Mouse (Mus musculus): ENCODE measurements at regions not wholly inside any gene's neighbourhood (a gene's known extent, or its start where the extent isn't known, plus 50 kb on each side); places are given as distances from the start of the nearest gene placed in this dataset.

DNA sequence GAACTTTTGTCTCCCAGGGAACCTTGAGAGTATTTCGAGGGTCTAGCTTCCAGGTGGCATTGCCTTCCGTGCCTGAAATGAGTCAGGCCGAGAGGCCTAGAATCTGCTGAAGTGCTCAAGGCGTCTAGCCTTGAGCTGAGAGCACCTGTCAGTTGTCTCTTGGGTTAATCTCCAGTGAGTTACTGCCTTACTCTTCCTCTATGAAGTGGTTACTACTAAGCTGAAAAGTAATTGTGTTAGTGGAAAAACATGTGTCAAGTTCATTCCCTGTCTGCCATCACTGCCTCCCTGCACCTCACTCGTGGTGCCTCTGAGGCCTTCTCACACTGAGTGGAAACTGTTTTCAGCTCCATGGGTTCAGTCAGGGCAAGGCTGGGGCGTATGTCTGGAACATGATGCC lies 69.0 kb upstream of the Egln3 start:
- H3K4me3 ChIP-seq: no peak overlapping the region
- no peak for TF ChIP-seq CTCF (IDR thresholded peaks at IDR 0.05)
- intact Hi-C loops (cut with DNase I): no loop called here
- DNase-seq (ENCODE audit: extremely low spot score in 1 of 2, low spot score in 2 of 2): no peak
- H3K27ac ChIP-seq: no peak overlapping the region

DNA sequence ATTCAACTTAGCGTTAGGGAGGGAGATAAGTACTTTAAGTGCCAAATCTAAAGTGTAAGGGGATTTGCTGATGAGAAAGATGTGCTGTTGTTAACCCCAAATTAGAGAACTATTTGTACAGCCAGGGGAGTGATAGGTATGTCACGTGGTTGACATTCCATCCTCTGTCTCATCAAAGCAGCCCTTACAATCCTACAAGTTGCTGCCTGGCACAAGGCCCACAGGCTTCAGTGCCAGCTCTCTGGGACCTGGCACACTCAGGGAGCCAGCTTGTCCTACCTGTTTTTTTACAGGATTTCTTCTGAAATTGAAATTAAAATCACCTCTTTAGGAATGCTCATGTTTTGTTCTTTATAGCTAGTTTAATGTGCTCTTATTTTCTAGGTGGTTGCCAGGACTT lies 68.6 kb upstream of the Egln3 start:
- DNase-seq (ENCODE audit: extremely low spot score in 1 of 2, low spot score in 2 of 2): no peak
- no peak for TF ChIP-seq CTCF (IDR thresholded peaks at IDR 0.05)
- Histone ChIP-seq H3K27ac (no peak overlapping the region), H3K4me3 (no peak overlapping the region)
- intact Hi-C loops (cut with DNase I): no loop called here

DNA sequence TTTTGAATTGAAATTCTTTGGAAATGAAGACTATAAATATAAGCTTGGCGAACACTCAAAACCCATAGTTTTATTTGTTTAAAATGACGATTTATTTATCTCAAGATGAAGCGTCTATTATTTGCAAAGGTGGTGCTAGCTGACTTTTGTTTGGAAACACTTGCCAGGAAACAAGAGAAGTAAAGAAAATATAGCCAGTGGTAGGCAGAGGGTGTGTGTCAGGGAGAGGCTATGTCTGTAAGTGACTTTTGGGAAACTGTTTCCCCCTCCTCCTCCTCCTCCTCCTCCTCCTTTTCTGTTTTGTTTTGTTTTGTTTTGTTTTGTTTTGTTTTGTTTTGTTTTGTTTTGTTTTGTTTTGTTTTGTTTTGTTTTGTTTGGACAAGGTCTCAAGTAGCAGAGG lies 62.2 kb upstream of the Egln3 start:
- intact Hi-C loops (cut with DNase I): no loop called here
- DNase-seq (ENCODE audit: extremely low spot score in 1 of 2, low spot score in 2 of 2): no peak
- no peak overlapping the region for H3K27ac ChIP-seq
- H3K4me3 ChIP-seq: no peak overlapping the region
- no peak for TF ChIP-seq CTCF (IDR thresholded peaks at IDR 0.05)

DNA sequence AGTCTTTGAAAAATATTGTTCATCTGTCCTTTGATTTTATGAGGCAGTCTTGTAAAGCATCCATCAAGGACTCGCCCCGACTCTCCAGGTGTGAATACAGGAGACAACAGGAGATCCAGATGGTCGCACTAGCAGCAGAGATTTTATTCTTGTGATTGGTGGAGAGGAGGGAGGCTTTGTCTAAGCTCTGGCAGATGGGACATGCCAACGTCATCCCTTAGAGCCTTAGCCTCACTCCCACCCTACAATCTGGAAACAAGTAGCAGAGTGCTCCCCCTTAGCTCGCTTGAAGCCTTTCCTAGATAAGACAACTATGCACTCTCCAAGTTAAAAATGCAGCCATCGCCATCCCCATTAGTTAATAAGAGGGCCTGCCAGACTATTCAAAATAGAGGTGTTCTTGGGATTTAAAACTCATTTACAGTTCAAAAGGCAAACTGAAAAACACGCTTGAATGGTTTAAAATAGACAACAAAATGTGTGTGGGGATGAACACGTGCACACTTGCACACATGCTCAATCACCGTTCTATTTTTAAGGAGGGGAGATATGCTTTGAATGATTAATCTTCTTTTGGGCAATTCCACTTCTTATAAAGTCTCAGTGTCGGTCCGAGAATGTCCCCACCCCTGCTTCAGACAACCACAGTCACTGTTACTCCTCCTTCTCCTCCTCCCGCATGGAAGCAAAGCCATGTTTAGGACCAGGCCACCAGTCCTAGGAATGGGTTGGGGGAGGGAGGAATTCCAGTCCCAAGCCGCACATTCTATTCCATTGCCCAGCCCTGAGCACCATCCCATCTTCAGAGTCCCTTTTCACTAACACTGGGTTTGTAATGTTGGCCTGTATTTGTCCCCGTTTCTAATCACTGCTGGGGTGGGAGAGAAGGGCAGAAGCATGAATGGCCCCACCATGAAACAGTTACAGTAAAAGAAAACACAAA lies 61.5 kb upstream of the Egln3 start:
- no peak overlapping the region for H3K27ac ChIP-seq
- intact Hi-C loops (cut with DNase I): no loop called here
- no peak for TF ChIP-seq CTCF (IDR thresholded peaks at IDR 0.05)
- peak in 1 of 2 experiments; percentile 12 for DNase-seq (ENCODE audit: extremely low spot score in 1 of 2, low spot score in 2 of 2)
- H3K4me3 ChIP-seq: no peak overlapping the region

DNA sequence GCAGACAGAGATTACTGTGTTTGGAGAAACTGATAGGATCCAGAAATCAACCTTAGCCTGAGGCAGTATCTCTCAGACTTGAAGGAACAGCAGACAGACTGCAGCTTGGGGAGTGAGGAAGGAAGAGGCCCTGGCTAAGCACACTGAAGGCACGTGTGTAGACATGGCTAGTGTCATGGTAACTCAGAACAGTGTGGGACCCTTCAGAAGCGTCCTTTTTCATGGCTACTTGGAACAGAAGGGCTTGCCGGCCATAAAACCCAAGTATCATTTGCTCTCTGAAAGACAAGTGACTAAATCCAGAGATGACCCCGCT lies 60.7 kb upstream of the Egln3 start:
- intact Hi-C loops (cut with DNase I): no loop called here
- Histone ChIP-seq H3K27ac (no peak overlapping the region), H3K4me3 (no peak overlapping the region)
- DNase-seq (ENCODE audit: extremely low spot score in 1 of 2, low spot score in 2 of 2): no peak
- TF ChIP-seq CTCF (IDR thresholded peaks at IDR 0.05): no peak

DNA sequence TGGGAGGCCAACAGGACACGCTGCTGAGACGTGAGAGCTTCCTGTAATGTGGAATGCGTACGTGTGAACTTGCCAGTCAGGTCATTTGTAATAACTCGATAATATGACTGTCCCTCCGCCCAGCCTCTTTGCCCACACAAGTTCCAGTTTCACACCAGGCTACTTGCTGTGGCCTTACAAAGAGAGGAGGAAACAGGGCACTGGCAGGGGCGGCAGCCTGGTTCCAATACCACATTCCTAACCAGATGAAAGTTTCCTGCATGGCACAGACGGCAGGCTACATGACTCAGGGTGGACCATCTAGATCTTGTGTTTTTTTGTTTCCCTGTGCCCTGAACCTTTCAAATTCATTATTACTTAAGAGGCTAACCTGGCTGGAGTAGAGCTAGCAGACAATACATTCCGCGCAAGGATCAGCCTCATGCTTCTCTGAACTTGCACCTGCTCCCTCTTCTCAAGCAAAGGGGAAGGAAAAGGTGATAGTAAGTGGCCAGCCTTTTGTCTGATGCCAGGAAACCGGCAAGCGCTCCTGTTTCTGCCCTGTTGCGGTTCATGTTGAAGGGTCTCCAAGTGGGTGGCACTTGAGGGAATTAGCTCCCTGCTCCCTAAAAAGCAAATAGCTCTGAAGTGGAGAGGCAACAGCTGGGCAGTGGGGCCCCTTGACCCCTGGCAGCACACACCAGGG lies 60.2 kb upstream of the Egln3 start:
- intact Hi-C loops (cut with DNase I): no loop called here
- no peak for TF ChIP-seq CTCF (IDR thresholded peaks at IDR 0.05)
- H3K4me3 ChIP-seq: no peak overlapping the region
- no peak for DNase-seq (ENCODE audit: extremely low spot score in 1 of 2, low spot score in 2 of 2)
- no peak overlapping the region for H3K27ac ChIP-seq

DNA sequence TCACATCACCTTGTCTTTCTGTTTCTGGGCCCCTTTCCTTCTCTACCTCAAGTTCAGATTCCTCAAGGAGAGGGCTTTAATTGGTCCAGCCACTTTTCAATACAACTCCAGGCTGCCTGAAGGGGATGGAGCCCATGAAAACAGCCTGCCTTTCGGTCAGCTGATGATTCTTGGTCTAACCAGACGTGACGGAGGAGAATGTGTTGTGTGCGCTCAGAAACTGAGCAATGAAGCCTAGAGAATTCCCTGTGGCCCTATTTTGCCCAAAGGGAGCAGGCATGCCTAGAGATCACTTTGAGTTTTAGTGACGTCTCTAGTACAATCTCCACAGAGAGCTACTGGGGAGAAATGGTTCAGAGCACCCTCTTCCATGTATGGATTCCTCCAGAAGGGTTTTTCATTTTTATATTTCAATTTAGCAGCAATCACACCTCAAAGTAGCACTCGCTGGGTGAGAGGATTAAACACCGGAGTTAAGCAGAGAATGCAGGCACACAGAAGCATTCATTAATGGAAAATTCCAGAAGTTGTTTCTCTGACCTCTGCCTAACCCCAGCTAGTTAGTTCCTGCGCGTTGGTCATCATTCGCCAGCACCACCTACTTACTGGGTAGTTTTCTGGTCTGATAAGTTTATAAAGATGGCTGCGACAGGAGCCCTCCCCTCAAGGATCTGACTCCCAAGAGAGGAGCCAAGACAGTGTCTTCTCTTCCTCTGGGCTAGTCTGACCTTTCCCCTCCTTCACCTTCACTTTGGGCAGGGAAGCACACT lies 58.8 kb upstream of the Egln3 start:
- intact Hi-C loops (cut with DNase I): no loop called here
- no peak for TF ChIP-seq CTCF (IDR thresholded peaks at IDR 0.05)
- no peak overlapping the region for H3K4me3 ChIP-seq
- no peak for DNase-seq (ENCODE audit: extremely low spot score in 1 of 2, low spot score in 2 of 2)
- no peak overlapping the region for H3K27ac ChIP-seq

DNA sequence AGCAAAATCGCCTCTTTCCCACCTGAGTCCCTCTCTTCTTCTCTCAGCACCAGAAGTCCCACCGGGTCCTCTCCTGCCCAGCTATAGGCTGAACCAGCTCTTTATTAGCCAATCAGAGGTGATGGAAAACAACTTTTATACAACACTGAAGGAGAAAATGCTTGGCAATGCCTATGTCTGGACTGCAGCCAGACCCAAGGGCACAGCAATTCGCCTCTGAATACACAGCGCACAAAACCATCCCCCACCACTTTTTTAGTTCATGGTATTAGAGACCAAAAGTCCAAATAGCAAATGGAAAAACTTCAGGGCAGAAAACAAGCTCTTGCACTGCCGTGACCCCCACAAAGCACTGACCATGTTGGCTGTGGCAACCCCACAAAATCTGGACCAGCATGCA lies 57.8 kb upstream of the Egln3 start:
- no peak overlapping the region for H3K4me3 ChIP-seq
- DNase-seq (ENCODE audit: extremely low spot score in 1 of 2, low spot score in 2 of 2): no peak
- no peak overlapping the region for H3K27ac ChIP-seq
- TF ChIP-seq CTCF (IDR thresholded peaks at IDR 0.05): no peak
- intact Hi-C loops (cut with DNase I): no loop called here

DNA sequence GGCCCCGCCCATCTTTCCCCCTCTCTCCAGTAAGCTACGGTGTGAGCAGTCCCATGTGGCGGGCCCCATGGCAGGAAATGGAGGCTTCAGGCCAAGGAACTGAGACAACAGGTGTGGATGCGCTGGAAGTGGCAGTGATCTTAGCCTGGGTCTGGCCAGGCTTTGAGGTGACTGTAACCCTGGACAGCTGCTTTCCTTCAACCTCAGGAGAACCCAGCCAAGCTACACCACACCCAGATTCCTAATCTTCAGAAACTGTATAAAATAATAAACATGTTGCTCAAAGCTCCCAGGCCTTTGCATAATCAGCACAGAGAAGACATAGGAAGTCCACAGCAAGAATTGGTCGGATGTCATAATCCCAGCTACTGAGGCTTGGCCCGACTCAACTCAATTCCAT lies 56.8 kb upstream of the Egln3 start:
- DNase-seq (ENCODE audit: extremely low spot score in 1 of 2, low spot score in 2 of 2): no peak
- intact Hi-C loops (cut with DNase I): no loop called here
- no peak overlapping the region for H3K4me3 ChIP-seq
- TF ChIP-seq CTCF (IDR thresholded peaks at IDR 0.05): no peak
- H3K27ac ChIP-seq: no peak overlapping the region

DNA sequence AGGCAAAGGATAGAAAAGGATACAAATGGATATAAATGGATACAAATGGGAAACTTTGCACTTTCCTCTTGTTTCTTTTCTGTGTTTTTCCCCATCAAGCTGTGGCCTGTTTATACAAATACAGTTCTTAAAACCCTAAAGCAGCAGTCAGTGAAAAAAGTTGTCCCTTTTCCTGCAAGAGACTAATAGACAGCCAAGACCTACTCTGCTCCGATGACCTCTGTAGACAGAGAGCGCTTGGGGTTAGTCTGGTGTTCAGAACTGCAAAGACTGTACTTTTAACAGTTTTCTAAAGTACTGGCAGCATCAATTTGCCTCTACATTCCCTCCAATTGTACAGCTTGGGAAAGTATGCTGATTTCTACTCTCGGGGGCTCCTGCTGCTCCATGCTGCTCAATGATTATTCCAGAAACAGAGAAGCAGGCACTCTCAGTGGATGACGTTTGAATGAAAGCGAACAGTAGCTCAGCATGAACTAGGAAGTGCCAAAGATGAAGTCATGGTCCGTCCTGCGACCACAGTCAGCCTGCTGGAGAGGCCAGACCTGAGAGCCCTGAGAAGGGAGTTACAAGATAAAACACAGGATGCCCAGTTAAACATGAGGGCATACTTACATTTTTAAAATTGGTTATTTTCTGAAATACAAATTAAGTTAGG lies 54.2 kb upstream of the Egln3 start:
- TF ChIP-seq CTCF (IDR thresholded peaks at IDR 0.05): no peak

DNA sequence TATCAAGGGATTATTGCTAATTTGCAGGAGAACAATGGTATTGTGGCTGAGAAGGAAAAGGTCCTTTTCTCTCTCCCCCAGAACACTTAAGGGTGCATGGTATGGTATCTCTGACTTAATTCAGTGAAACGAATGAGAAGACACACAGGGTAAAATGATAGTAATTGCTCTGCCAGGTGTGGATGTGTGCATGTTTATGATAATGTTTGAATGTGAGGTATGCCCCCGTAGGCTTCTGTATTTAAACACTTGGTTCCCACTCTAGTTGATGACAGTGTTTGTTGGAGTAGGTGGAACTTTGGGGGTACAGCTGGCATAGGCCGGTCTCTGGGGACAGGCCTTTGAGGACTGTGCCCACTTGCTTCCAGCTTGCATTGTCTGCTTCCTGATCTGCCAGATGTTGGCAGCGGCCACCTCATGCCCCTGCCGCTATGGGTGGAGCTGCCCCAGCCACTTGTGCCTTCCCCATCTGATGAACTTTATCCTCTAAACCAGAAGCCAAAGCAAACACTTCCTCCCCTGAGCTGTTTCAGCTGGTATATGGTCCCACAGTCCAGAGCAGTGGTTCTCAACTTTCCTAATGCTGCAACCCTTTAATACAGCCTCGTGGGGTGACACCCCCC lies 53.0 kb upstream of the Egln3 start:
- no peak for TF ChIP-seq CTCF (IDR thresholded peaks at IDR 0.05)
- intact Hi-C loops (cut with DNase I): no loop called here
- Histone ChIP-seq H3K4me3 (no peak overlapping the region), H3K27ac (no peak overlapping the region)
- no peak for DNase-seq (ENCODE audit: extremely low spot score in 1 of 2, low spot score in 2 of 2)

More for the DNA sequence above, 54.2 kb upstream of the Egln3 start:
- intact Hi-C loops (cut with DNase I): no loop called here
- DNase-seq (ENCODE audit: extremely low spot score in 1 of 2, low spot score in 2 of 2): no peak
- Histone ChIP-seq H3K27ac (no peak overlapping the region), H3K4me3 (no peak overlapping the region)
